Mouse (Mus musculus) CH12.LX (cell line): ENCODE measurements around the gene Hrh2. TPM values are rescaled to one million over a fixed set of nuclear protein-coding genes. Genes with fewer than 3 reads are reported as not detected.

Experiments
- DNase-seq: peaks from one replicate; pipeline ENCODE4 v3.0.0-alpha.2; 2013; ENCODE audit errors: extremely low read depth
- H3K27ac ChIP-seq: 2 replicates; pipeline ENCODE4 v1.5.1; 2012; ENCODE audit warnings: low read depth, mild to moderate bottlenecking, control low read depth, moderate library complexity; ENCODE audit not compliant: insufficient read depth
- H3K27me3 ChIP-seq: replicated peaks from 2 replicates; pipeline ENCODE3; 2012; ENCODE audit warnings: inconsistent platforms
- H3K36me3 ChIP-seq, 2 experiments: replicated peaks in 1 of 2; 2 replicates each; pipeline versions ENCODE3 to v1.6.1; 2012; ENCODE audit warnings: inconsistent platforms in 1 of 2, low read length in 1 of 2, mild to moderate bottlenecking in 1 of 2, mixed read lengths in 1 of 2, moderate library complexity in 1 of 2; ENCODE audit not compliant: control insufficient read depth in 1 of 2, insufficient read depth in 1 of 2
- H3K4me1 ChIP-seq, 2 experiments: 2 replicates each; pipeline ENCODE4 v1.6.1; 2012; ENCODE audit warnings: inconsistent platforms in 1 of 2, moderate library complexity in 1 of 2; ENCODE audit not compliant: insufficient read depth in 2 of 2, control insufficient read depth in 1 of 2
- H3K4me2 ChIP-seq: 2 replicates; pipeline ENCODE4 v1.6.1; 2012; ENCODE audit warnings: low read depth, mild to moderate bottlenecking, control low read depth; ENCODE audit not compliant: poor library complexity, insufficient read depth, severe bottlenecking
- H3K4me3 ChIP-seq, 3 experiments: fragments of 150-350 bp in 1 of 3; sonication (generic) in 1 of 3; replicated peaks in 1 of 3; 2 replicates each; pipeline versions ENCODE3 to v1.5.1; 2011 to 2012; ENCODE audit warnings: low read depth in 2 of 3, low read length in 2 of 3, mild to moderate bottlenecking in 2 of 3, moderate library complexity in 2 of 3, control low read depth in 1 of 3, improper control_type of control experiment in 1 of 3, inconsistent platforms in 1 of 3, mixed read lengths in 1 of 3; ENCODE audit not compliant: poor library complexity in 1 of 3
- H3K79me2 ChIP-seq: replicated peaks from 2 replicates; pipeline ENCODE4 v1.6.1; 2012; ENCODE audit warnings: mild to moderate bottlenecking, moderate library complexity; ENCODE audit not compliant: control insufficient read depth, poor library complexity, insufficient read depth, severe bottlenecking; ENCODE audit errors: extremely low read depth
- H3K9ac ChIP-seq: 2 replicates; pipeline ENCODE4 v1.6.1; 2012; ENCODE audit warnings: low read depth, mild to moderate bottlenecking, control low read depth, moderate library complexity; ENCODE audit not compliant: insufficient read depth
- H3K9me3 ChIP-seq: replicated peaks from 2 replicates; pipeline ENCODE3; 2012; ENCODE audit warnings: low read length, inconsistent platforms, mixed read lengths
- CHD1 ChIP-seq: IDR thresholded peaks from 2 replicates; pipeline ENCODE4 v1.6.1; 2012; ENCODE audit warnings: low read depth, low read length, improper control_type of control experiment, inconsistent platforms
- CTCF ChIP-seq, 2 experiments: IDR thresholded peaks in 1 of 2; conservative IDR thresholded peaks in 1 of 2; 2 replicates each; pipeline ENCODE4 v1.5.1; 2011 to 2012; ENCODE audit warnings: low read depth in 2 of 2, low read length in 2 of 2, improper control_type of control experiment in 1 of 2, inconsistent platforms in 1 of 2, mild to moderate bottlenecking in 1 of 2, moderate library complexity in 1 of 2
- EP300 ChIP-seq: IDR thresholded peaks from 2 replicates; pipeline ENCODE4 v1.6.1; 2011; ENCODE audit warnings: low read length, improper control_type of control experiment
- ETS1 ChIP-seq: conservative IDR thresholded peaks from 2 replicates; pipeline ENCODE4 v1.6.1; 2012; ENCODE audit warnings: low read depth, mild to moderate bottlenecking, inconsistent platforms, low read length, improper control_type of control experiment, moderate library complexity
- IRF4 ChIP-seq: IDR thresholded peaks from 2 replicates; pipeline ENCODE4 v1.6.1; 2014; ENCODE audit warnings: low read depth, mild to moderate bottlenecking, inconsistent platforms, low read length, improper control_type of control experiment
- KAT2A ChIP-seq: IDR thresholded peaks from 2 replicates; pipeline ENCODE4 v1.6.1; 2012; ENCODE audit warnings: low read length, improper control_type of control experiment, inconsistent platforms; ENCODE audit not compliant: insufficient replicate concordance
- MAX ChIP-seq: IDR thresholded peaks from 2 replicates; pipeline ENCODE4 v1.6.1; 2011; ENCODE audit warnings: low read length, improper control_type of control experiment
- MAZ ChIP-seq: IDR thresholded peaks from 2 replicates; pipeline ENCODE4 v1.6.1; 2012; ENCODE audit warnings: low read depth, mild to moderate bottlenecking, inconsistent platforms, low read length, improper control_type of control experiment, moderate library complexity
- MEF2A ChIP-seq: IDR thresholded peaks from 2 replicates; pipeline ENCODE4 v1.6.1; 2014; ENCODE audit warnings: low read depth, mild to moderate bottlenecking, inconsistent platforms, low read length, improper control_type of control experiment, borderline replicate concordance
- MYC ChIP-seq: IDR thresholded peaks from 2 replicates; pipeline ENCODE4 v1.6.1; 2011; ENCODE audit warnings: low read depth, mild to moderate bottlenecking, improper control_type of control experiment, low read length
- NELFE ChIP-seq: IDR thresholded peaks from 2 replicates; pipeline ENCODE4 v1.6.1; 2011; ENCODE audit warnings: low read depth, low read length, improper control_type of control experiment
- PAX5 ChIP-seq: IDR thresholded peaks from 2 replicates; pipeline ENCODE4 v1.6.1; 2012; ENCODE audit warnings: low read length, inconsistent platforms, mixed read lengths
- POLR2A ChIP-seq: IDR thresholded peaks from 2 replicates; pipeline ENCODE4 v1.6.1; 2011; ENCODE audit warnings: low read depth, mild to moderate bottlenecking, improper control_type of control experiment, low read length
- RCOR1 ChIP-seq: conservative IDR thresholded peaks from 2 replicates; pipeline ENCODE4 v1.6.1; 2012; ENCODE audit warnings: low read depth, mild to moderate bottlenecking, inconsistent platforms, low read length, improper control_type of control experiment
- SIN3A ChIP-seq: IDR thresholded peaks from 2 replicates; pipeline ENCODE4 v1.6.1; 2012; ENCODE audit warnings: low read length, improper control_type of control experiment, inconsistent platforms
- SMC3 ChIP-seq: IDR thresholded peaks from 2 replicates; pipeline ENCODE4 v1.6.1; 2011; ENCODE audit warnings: low read depth, low read length, improper control_type of control experiment
- UBTF ChIP-seq: IDR thresholded peaks from 2 replicates; pipeline ENCODE4 v1.6.1; 2012; ENCODE audit warnings: low read depth, mild to moderate bottlenecking, inconsistent platforms, low read length, improper control_type of control experiment, moderate library complexity
- USF2 ChIP-seq: conservative IDR thresholded peaks from 2 replicates; pipeline ENCODE4 v1.6.1; 2011; ENCODE audit warnings: low read depth, low read length, improper control_type of control experiment
- ZC3H11A ChIP-seq: IDR thresholded peaks from 2 replicates; pipeline ENCODE4 v1.6.1; 2012; ENCODE audit warnings: low read depth, mild to moderate bottlenecking, inconsistent platforms, low read length, improper control_type of control experiment
- ZKSCAN1 ChIP-seq: IDR thresholded peaks from 2 replicates; pipeline ENCODE4 v1.6.1; 2012; ENCODE audit warnings: low read depth, inconsistent platforms, low read length, improper control_type of control experiment, borderline replicate concordance
- ZNF384 ChIP-seq: IDR thresholded peaks from 2 replicates; pipeline ENCODE4 v1.6.1; 2012; ENCODE audit warnings: low read depth, low read length, improper control_type of control experiment, inconsistent platforms
- dilution Hi-C: fragments of 300-500 bp; cut with MboI; formaldehyde crosslinking; loops from 2 replicates; pipeline ENCODE4 v1.14.3; 2020; ENCODE audit warnings: low sequenced_read_pairs; ENCODE audit not compliant: extremely low pct_unique_long_range_greater_than_20kb, extremely low pct_ligation_motif_present
- in situ Hi-C: fragments of 300-500 bp; cut with MboI; formaldehyde crosslinking; loops from 3 replicates; pipeline ENCODE4 v1.14.3; 2019; ENCODE audit warnings: low sequenced_read_pairs, low pct_ligation_motif_present, low pct_unique_long_range_greater_than_20kb, mixed read lengths
- polyA plus RNA-seq: library from polyadenylated mRNA; unstranded; fragments of >175 nt; gene quantifications from 2 replicates; pipeline ENCODE4 v1.2.1, GENCODE M21; 2012; ENCODE audit warnings: low read depth; ENCODE audit not compliant: insufficient read length
- total RNA-seq, 2 experiments: library from RNA; depleted of rRNA; stranded (reverse); fragments of 300-350 nt in 1 of 2; fragments of >200 nt in 1 of 2; gene quantifications; 2 replicates each; pipeline ENCODE4 v1.2.3; 2012 to 2014

Gene Hrh2
- total and polyA plus RNA-seq, 3 experiments = 0.04 to 0.30 TPM; not detected in 1

- no peak overlapping the region for H3K27ac ChIP-seq
- dilution Hi-C loops (no loop called here), in situ Hi-C loops (no loop called here)
- H3K36me3 ChIP-seq = no peaks in the 10 kb centered on the region
- no peaks in the 10 kb centered on the region for H3K79me2 ChIP-seq
- no peak overlapping the region for H3K4me2 ChIP-seq
- TF ChIP-seq CTCF (conservative IDR thresholded peaks at IDR 0.05 in 1 of 2, IDR thresholded peaks at IDR 0.05 in 1 of 2; ENCODE audit: low read depth in 2 of 2, low read length in 2 of 2) = no peak
- DNase-seq = no peak
- no peaks in the 10 kb centered on the region for H3K4me1 ChIP-seq
- H3K9ac ChIP-seq = no peak overlapping the region
- H3K9me3 ChIP-seq = peaks cover 19% of the 10 kb centered on the region
- H3K27me3 ChIP-seq = peaks cover 27% of the 10 kb centered on the region
- no peak overlapping the region for H3K4me3 ChIP-seq
Measured at GRCm38 (mm10) chr13:54175426-54175825, 16.5 kb upstream of the Hrh2 start.

DNA sequence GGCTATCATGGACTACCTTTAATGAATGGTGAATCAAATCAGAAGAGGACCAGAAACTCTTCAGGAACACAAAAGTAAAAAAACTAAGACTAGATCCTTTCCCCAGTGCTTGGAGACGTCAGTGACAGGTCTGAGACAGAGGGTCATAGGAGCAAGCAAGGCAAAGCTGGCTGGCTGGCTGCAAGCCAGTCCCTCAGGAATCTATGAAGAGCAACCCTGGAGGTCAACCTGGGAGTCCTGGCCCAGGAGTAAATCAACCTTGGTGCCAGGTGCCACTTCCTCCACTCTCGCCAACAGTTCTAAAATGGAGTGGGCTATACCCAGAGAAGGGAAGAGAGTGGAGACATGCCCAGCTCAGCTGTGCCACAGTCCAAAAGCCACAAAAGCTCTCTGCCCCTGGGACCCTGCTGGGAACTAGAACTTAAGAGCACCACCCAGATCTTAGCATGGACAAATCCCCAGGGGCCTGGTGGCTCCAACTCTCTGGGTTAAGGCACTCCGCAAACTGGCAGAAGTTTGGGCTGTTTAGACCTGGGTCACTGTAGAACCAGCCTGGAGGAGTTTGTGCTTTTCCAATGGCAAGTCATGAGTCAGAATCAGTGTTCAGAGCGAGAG, 15.4 kb upstream of the Hrh2 start:
- dilution Hi-C loops = no loop called here
- no peak for TF ChIP-seq ZKSCAN1
- TF ChIP-seq ZC3H11A = no peak
- no peak for TF ChIP-seq RCOR1
- no peak for TF ChIP-seq SIN3A
- no peak for TF ChIP-seq NELFE
- TF ChIP-seq MAX = no peak
- no peak for TF ChIP-seq POLR2A
- no peak for TF ChIP-seq ZNF384
- no peak for TF ChIP-seq IRF4
- no peak for TF ChIP-seq MAZ
- no peak for TF ChIP-seq SMC3
- no peak for TF ChIP-seq UBTF
- TF ChIP-seq MEF2A = no peak
- TF ChIP-seq USF2 = no peak
- no peak for TF ChIP-seq PAX5
- no peak for TF ChIP-seq MYC
- no peak for TF ChIP-seq CHD1
- TF ChIP-seq KAT2A = no peak
- no peak for TF ChIP-seq EP300
- TF ChIP-seq ETS1 = no peak
- Histone ChIP-seq H3K36me3 (no peaks in the 10 kb centered on the region), H3K27ac (no peak overlapping the region), H3K4me1 (no peaks in the 10 kb centered on the region), H3K9me3 (peaks cover 19% of the 10 kb centered on the region), H3K4me2 (no peak overlapping the region), H3K79me2 (no peaks in the 10 kb centered on the region), H3K9ac (no peak overlapping the region), H3K4me3 (no peak overlapping the region), H3K27me3 (peaks cover 30% of the 10 kb centered on the region)
- DNase-seq = no peak
- in situ Hi-C loops = no loop called here
